Mouse (Mus musculus) liver, embryonic 16.5 days (tissue): ENCODE measurements around the gene Ntsr2. TPM values are rescaled to one million over a fixed set of nuclear protein-coding genes. Genes with fewer than 3 reads are reported as not detected.

Experiments used
- ATAC-seq: fragments of 200-750 bp; cut with Nextera tagmentation; 2 replicates; pipeline ENCODE4 v1.8.0; 2017; ENCODE audit warnings: low read depth, mild to moderate bottlenecking, moderate number of reproducible peaks, moderate library complexity
- H3K27ac ChIP-seq: fragments of 300-500 bp; sonication (generic); 2 replicates; pipeline ENCODE4 v1.5.1; 2014; ENCODE audit warnings: mild to moderate bottlenecking, low read length
- H3K27me3 ChIP-seq: fragments of 300-500 bp; sonication (generic); 2 replicates; pipeline ENCODE4 v1.6.1; 2014; ENCODE audit warnings: low read depth, low read length, mixed read lengths; ENCODE audit not compliant: control insufficient read depth, insufficient read depth
- H3K36me3 ChIP-seq: fragments of 300-500 bp; sonication (generic); 2 replicates; pipeline ENCODE4 v1.6.1; 2014; ENCODE audit warnings: mild to moderate bottlenecking; ENCODE audit not compliant: control insufficient read depth, insufficient read depth
- H3K4me1 ChIP-seq: fragments of 300-500 bp; sonication (generic); 2 replicates; pipeline ENCODE4 v1.6.1; 2014; ENCODE audit warnings: low read depth, low read length, mixed read lengths; ENCODE audit not compliant: control insufficient read depth
- H3K4me2 ChIP-seq: fragments of 300-500 bp; sonication (generic); 2 replicates; pipeline ENCODE4 v1.6.1; 2014; ENCODE audit warnings: low read depth, low read length, mixed read lengths
- H3K4me3 ChIP-seq: fragments of 300-500 bp; sonication (generic); 2 replicates; pipeline ENCODE4 v1.5.1; 2014; ENCODE audit warnings: low read depth, mild to moderate bottlenecking, low read length
- H3K9ac ChIP-seq: fragments of 300-500 bp; sonication (generic); 2 replicates; pipeline ENCODE4 v1.6.1; 2014; ENCODE audit warnings: low read depth, low read length
- H3K9me3 ChIP-seq: fragments of 300-500 bp; sonication (generic); replicated peaks from 2 replicates; pipeline ENCODE4 v1.6.1; 2016; ENCODE audit warnings: low read length; ENCODE audit not compliant: control insufficient read depth
- WGBS: fragments of 180-500 bp; shearing (Covaris S2); extraction: QIAGEN DNeasy Blood & Tissue Kit; methylation state at CpG from one replicate; pipeline ENCODE4 v1.1.7; 2014; ENCODE audit not compliant: insufficient replicate concordance; 5-methylcytosine and 5-hydroxymethylcytosine counted together
- polyA plus RNA-seq: library from polyadenylated mRNA; unstranded; fragments of >200 nt; fragmentation: Nextera tagmentation; extraction: Ambion mirVana; gene quantifications from 2 replicates; pipeline ENCODE4 v1.2.1, GENCODE M21; 2015

Gene Ntsr2
- polyA plus RNA-seq, 1 experiment from 2014 or later, result not detected

DNA sequence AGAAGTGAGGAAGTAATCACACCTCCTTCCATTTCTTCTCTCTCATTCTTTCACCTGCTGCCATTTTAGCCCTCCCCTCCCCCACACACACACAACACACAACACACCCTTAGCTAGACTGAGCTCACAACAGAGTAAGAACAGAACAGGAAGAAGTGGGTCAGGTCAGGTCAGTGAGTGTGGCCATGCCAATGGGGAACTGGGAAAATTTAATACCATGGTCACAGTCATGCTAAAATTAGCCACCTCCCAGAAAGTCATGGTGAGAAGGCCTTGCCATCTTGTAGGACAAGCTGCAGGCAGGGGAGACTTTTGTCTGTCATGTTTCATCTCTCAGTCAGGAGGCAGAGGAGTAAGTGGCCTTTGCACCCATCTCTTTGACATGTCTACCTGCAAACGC lies 45.5 kb downstream of the Ntsr2 start:
- Histone ChIP-seq H3K9me3 (no peaks in the 10 kb centered on the region), H3K4me1 (no peaks in the 10 kb centered on the region), H3K36me3 (no peaks in the 10 kb centered on the region), H3K27me3 (no peaks in the 10 kb centered on the region), H3K4me2 (no peak overlapping the region), H3K27ac (no peak overlapping the region), H3K9ac (no peak overlapping the region), H3K4me3 (no peak overlapping the region)
- WGBS, result 64% methylated on average over 1 of the region's 1 CpGs
- no peak for ATAC-seq

Other genes starting within 250 kb of the Ntsr2 start
- gene Lpin1, start 42.4 kb upstream of the Ntsr2 start, polyA plus RNA-seq, result 10.2 and 12.6 TPM in 2 replicates
- 0.56 and 0.92 TPM in 2 replicates for gene Greb1, start 147.5 kb downstream of the Ntsr2 start, polyA plus RNA-seq
- 12.3 and 13.8 TPM in 2 replicates for gene E2f6, start 157.6 kb downstream of the Ntsr2 start, polyA plus RNA-seq
- gene Rock2, start 241.5 kb downstream of the Ntsr2 start, polyA plus RNA-seq, result 4.3 TPM in 2 replicates